Mouse (Mus musculus) forebrain, postnatal 0 days (tissue): ENCODE measurements around the gene Olfr600. TPM values are rescaled to one million over a fixed set of nuclear protein-coding genes. Genes with fewer than 3 reads are reported as not detected.
"Not testable (repeated sequence)": the region's sequence is repeated elsewhere in the genome, so short reads cannot be mapped to it uniquely, and the experiment has no call there.

Experiments used
- ATAC-seq: fragments of 200-750 bp; cut with Nextera tagmentation; 2 replicates; pipeline ENCODE4 v1.8.0; 2017; ENCODE audit warnings: mild to moderate bottlenecking, moderate library complexity
- DNase-seq: peaks from one replicate; pipeline ENCODE4 v3.0.0-alpha.2; 2015
- H3K27ac ChIP-seq: fragments of 300-500 bp; sonication (generic); 2 replicates; pipeline ENCODE4 v1.5.1; 2014; ENCODE audit warnings: low read depth, mild to moderate bottlenecking, antibody characterized with exemption, low read length, moderate library complexity, mixed read lengths
- H3K27me3 ChIP-seq: fragments of 300-500 bp; sonication (generic); 2 replicates; pipeline ENCODE4 v1.6.1; 2014; ENCODE audit warnings: mild to moderate bottlenecking, low read length, mixed read lengths; ENCODE audit not compliant: insufficient read depth
- H3K36me3 ChIP-seq: fragments of 300-500 bp; sonication (generic); 2 replicates; pipeline ENCODE4 v1.6.1; 2014; ENCODE audit warnings: mild to moderate bottlenecking, moderate library complexity; ENCODE audit not compliant: insufficient read depth
- H3K4me1 ChIP-seq: fragments of 300-500 bp; sonication (generic); 2 replicates; pipeline ENCODE4 v1.6.1; 2014; ENCODE audit warnings: antibody characterized with exemption; ENCODE audit not compliant: insufficient read depth
- H3K4me2 ChIP-seq: fragments of 300-500 bp; sonication (generic); 2 replicates; pipeline ENCODE4 v1.6.1; 2014; ENCODE audit warnings: low read depth, mild to moderate bottlenecking, moderate library complexity
- H3K4me3 ChIP-seq: fragments of 300-500 bp; sonication (generic); 2 replicates; pipeline ENCODE4 v1.5.1; 2014; ENCODE audit warnings: low read depth, low read length, mixed read lengths
- H3K9ac ChIP-seq: fragments of 300-500 bp; sonication (generic); 2 replicates; pipeline ENCODE4 v1.6.1; 2014; ENCODE audit warnings: mild to moderate bottlenecking
- H3K9me3 ChIP-seq: fragments of 300-500 bp; sonication (generic); 2 replicates; pipeline ENCODE4 v1.6.1; 2016; ENCODE audit warnings: low read length
- CTCF ChIP-seq: sonication (generic); IDR thresholded peaks from 2 replicates; pipeline ENCODE4 v1.5.1; 2016; ENCODE audit warnings: antibody characterized with exemption, control low read depth, low read depth
- WGBS: fragments of 180-500 bp; shearing (Covaris S2); extraction: QIAGEN DNeasy Blood & Tissue Kit; methylation state at CpG from one replicate; pipeline ENCODE4 v1.1.7; 2014; 5-methylcytosine and 5-hydroxymethylcytosine counted together
- polyA plus RNA-seq: library from polyadenylated mRNA; unstranded; fragments of >200 nt; fragmentation: Nextera tagmentation; extraction: Ambion mirVana; gene quantifications from 2 replicates; pipeline ENCODE4 v1.2.1, GENCODE M21; 2015
- total RNA-seq: library from RNA; depleted of rRNA; stranded (reverse); fragments of >200 nt; gene quantifications from 2 replicates; pipeline ENCODE4 v1.2.3, GENCODE M21; 2014; rRNA removed

Gene Olfr600
- total RNA-seq (not detected in 2 replicates), polyA plus RNA-seq (not detected in 2 replicates)

GRCm38 (mm10) chr7:103349569-103349968 lies at the start of gene Olfr600:
Olfr600 (minus strand) TSS chr7:103349669.
- ATAC-seq = no peak
- H3K27ac ChIP-seq = no peak within 1 kb of the TSS

GRCm38 (mm10) chr7:103398981-103399380 lies 49.5 kb upstream of the Olfr600 start:
- Histone ChIP-seq H3K4me3 (no peak overlapping the region), H3K27me3 (no peaks in the 10 kb centered on the region), H3K9me3 (no peaks in the 10 kb centered on the region), H3K4me1 (no peaks in the 10 kb centered on the region), H3K36me3 (no peaks in the 10 kb centered on the region), H3K9ac (no peak overlapping the region), H3K27ac (no peak overlapping the region), H3K4me2 (no peak overlapping the region)
- 0% methylated on average over 1 of the region's 1 CpGs for WGBS
- ATAC-seq = no peak
- no peak for DNase-seq
- TF ChIP-seq CTCF = no peak

More at GRCm38 (mm10) chr7:103349569-103349968, at the start of gene Olfr600:
- no peak within 1 kb of the TSS for H3K4me2 ChIP-seq
- no peak for TF ChIP-seq CTCF
- H3K9me3 ChIP-seq = no peaks in the 10 kb centered on the region
- no peak within 1 kb of the TSS for H3K9ac ChIP-seq
- no peaks in the 10 kb centered on the region for H3K36me3 ChIP-seq
- H3K4me3 ChIP-seq = no peak within 1 kb of the TSS
- H3K4me1 ChIP-seq = no peaks in the 10 kb centered on the region
- no peak for DNase-seq
- H3K27me3 ChIP-seq = no peaks in the 10 kb centered on the region

DNA sequence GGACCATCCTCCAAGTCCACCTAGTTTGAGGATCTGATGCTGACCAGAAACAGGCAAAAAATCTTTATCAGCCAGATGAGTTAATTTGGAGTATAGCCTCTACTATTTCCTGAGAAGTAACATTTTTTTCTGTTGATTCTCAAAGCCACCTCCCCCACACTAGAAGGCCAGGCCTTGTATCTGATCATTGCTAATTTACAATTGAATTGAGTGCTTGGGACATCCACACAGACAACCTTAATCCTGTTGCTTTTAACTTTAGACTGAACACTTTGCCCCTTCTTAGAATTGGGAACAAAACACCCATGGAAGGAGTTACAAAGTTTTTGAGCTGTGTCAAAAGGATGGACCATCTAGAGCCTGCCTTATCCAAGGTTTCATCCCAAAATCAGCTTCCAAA lies 48.3 kb upstream of the Olfr600 start:
- no peaks in the 10 kb centered on the region for H3K36me3 ChIP-seq
- no peak overlapping the region for H3K4me3 ChIP-seq
- no peak for DNase-seq
- TF ChIP-seq CTCF = no peak
- H3K27ac ChIP-seq = no peak overlapping the region
- no peaks in the 10 kb centered on the region for H3K27me3 ChIP-seq
- no peaks in the 10 kb centered on the region for H3K4me1 ChIP-seq
- H3K9ac ChIP-seq = no peak overlapping the region
- H3K9me3 ChIP-seq = no peaks in the 10 kb centered on the region
- H3K4me2 ChIP-seq = no peak overlapping the region
- no peak for ATAC-seq

DNA sequence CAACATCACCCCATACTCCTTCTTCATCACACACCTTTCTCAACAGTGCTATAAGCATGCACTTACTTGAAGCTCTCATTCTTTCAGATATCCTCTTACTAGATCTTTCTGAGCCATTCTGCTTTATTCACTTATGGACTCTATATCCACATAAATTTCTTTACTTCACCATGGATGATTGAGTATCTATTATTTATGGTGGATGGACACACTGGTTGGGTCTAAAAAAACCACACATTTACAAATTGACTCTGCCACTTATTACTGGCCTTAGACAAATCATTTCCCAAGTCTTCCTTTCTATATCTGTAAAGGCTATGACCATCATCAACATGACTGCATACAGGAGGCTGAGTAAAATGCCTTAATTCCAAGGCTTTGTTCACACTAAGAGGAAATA lies 36.6 kb upstream of the Olfr600 start, which contains the start of gene Olfr603:
Gene Olfr603, minus strand, starts transcription at position 101 of the 400 bp plus-strand sequence.
- H3K9ac ChIP-seq = no peak within 1 kb of the TSS
- no peak within 1 kb of the TSS for H3K27ac ChIP-seq
- H3K4me2 ChIP-seq = no peak within 1 kb of the TSS
- TF ChIP-seq CTCF = no peak
- no peaks in the 10 kb centered on the region for H3K9me3 ChIP-seq
- DNase-seq = no peak
- H3K27me3 ChIP-seq = no peaks in the 10 kb centered on the region
- no peak within 1 kb of the TSS for H3K4me3 ChIP-seq
- no peak for ATAC-seq
- H3K4me1 ChIP-seq = no peaks in the 10 kb centered on the region
- no peaks in the 10 kb centered on the region for H3K36me3 ChIP-seq

GRCm38 (mm10) chr7:103362555-103362954 lies 13.1 kb upstream of the Olfr600 start, which contains the start of gene Olfr601:
Olfr601 (minus strand) TSS chr7:103362655.
- Histone ChIP-seq H3K4me1 (no peaks in the 10 kb centered on the region), H3K9ac (no peak within 1 kb of the TSS), H3K4me3 (no peak within 1 kb of the TSS), H3K36me3 (no peaks in the 10 kb centered on the region), H3K27ac (no peak within 1 kb of the TSS), H3K4me2 (no peak within 1 kb of the TSS), H3K27me3 (no peaks in the 10 kb centered on the region), H3K9me3 (no peaks in the 10 kb centered on the region)
- whole genome bisulfite sequencing = 96% methylated on average over 1 of the region's 1 CpGs
- no peak for ATAC-seq
- TF ChIP-seq CTCF = no peak
- DNase-seq = no peak

DNA sequence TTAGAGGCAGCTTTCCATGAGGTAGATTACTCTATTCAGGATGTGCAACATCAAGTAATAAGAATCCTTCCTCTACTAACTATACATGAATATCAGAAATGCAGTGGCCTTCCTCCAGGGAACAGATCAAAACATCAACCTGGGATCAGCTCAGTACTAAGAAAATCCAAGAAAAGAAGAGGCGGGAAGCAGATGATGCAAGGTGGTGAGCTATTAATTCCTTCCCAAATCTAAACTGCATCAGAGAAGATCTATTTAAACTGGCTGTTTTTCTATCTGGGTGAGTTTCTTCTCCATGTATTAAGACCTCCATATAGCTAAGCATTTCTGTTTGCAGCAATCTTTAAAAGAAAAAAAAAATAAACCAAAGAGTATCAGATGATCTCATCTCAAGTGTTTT lies 13.9 kb downstream of the Olfr600 start, which contains the start of gene Olfr599:
Gene Olfr599, plus strand, starts transcription at position 301 of the 400 bp plus-strand sequence.
- Histone ChIP-seq H3K4me3 (no peak within 1 kb of the TSS), H3K9ac (no peak within 1 kb of the TSS), H3K4me2 (no peak within 1 kb of the TSS), H3K4me1 (no peaks in the 10 kb centered on the region), H3K36me3 (no peaks in the 10 kb centered on the region), H3K9me3 (no peaks in the 10 kb centered on the region), H3K27ac (no peak within 1 kb of the TSS), H3K27me3 (no peaks in the 10 kb centered on the region)
- ATAC-seq (no peak), DNase-seq (no peak)
- 97% methylated on average over 1 of the region's 1 CpGs for WGBS
- no peak for TF ChIP-seq CTCF

DNA sequence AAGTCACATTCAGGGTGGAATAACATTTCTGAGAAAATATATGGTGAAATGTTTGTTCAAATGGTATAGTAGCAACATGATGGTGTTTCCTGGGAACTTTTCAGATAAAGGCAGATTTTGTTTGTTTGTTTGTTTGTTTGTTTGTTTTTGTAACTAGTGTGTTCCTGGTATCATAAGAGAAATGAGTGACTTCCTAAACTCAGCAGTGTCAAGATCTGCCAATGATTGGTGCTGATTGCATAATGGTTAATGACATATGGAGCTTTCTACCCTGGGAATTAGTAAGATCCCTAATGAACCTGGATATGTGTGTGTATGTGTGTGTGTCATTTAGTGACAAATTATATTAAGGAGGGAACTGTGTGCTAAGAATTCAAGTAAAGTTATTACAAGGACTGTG lies 26.2 kb downstream of the Olfr600 start, which contains the start of gene Olfr598:
Gene Olfr598, plus strand, starts transcription at position 301 of the 400 bp plus-strand sequence.
- TF ChIP-seq CTCF = no peak
- ATAC-seq (no peak), DNase-seq (no peak)
- Histone ChIP-seq H3K27ac (no peak within 1 kb of the TSS), H3K9me3 (no peaks in the 10 kb centered on the region), H3K9ac (no peak within 1 kb of the TSS), H3K4me2 (no peak within 1 kb of the TSS), H3K27me3 (no peaks in the 10 kb centered on the region), H3K4me1 (no peaks in the 10 kb centered on the region), H3K4me3 (no peak within 1 kb of the TSS), H3K36me3 (no peaks in the 10 kb centered on the region)

DNA sequence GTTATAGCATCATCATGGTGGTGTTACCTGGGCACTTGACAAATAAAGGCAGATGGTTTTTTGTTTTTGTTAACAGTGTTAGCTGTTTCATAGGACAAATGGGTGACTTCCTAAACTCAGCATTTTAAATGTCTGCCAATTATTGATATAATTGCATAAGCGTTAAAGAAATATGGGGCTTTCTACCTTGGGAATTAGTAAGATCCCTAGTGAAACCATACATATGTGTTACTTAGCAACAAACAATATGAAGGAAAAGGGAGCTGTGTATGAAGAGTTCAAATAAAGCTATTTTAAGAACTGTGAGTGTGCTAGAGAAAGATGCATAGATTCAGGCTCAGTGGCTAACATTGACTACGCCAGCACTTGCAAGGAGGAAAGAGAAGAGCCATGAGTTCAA lies 33.5 kb downstream of the Olfr600 start, which contains the start of gene Olfr597:
Gene Olfr597, plus strand, starts transcription at position 301 of the 400 bp plus-strand sequence.
- H3K4me3 ChIP-seq, H3K27ac ChIP-seq, H3K36me3 ChIP-seq, H3K27me3 ChIP-seq, ATAC-seq, H3K4me1 ChIP-seq, H3K9ac ChIP-seq, DNase-seq, H3K9me3 ChIP-seq, H3K4me2 ChIP-seq: not testable (repeated sequence)
- 83% methylated on average over 2 of the region's 2 CpGs for WGBS

DNA sequence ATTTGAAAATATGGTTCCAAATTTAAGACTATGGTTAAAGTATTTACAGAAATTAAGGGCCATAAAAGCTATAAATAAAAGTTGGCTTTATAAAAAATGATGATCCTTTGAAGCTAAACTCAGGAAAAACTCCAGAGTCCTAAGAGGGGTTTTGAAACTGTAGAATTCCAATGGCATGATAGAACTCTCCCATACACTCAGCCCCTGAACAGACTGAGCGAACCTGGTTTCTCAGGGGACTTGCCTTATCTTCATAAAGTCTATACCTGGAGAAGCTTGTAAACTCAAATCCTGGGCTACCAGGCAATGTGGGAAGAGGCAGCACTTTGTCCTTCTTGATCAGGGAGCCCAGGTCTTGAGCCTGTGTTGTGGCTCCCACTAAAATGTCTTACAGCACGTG lies 44.1 kb downstream of the Olfr600 start, which contains the start of gene Olfr596:
Gene Olfr596, plus strand, starts transcription at position 301 of the 400 bp plus-strand sequence.
- H3K27me3 ChIP-seq, H3K36me3 ChIP-seq, H3K4me1 ChIP-seq, H3K27ac ChIP-seq, H3K9me3 ChIP-seq, ATAC-seq, H3K9ac ChIP-seq, H3K4me2 ChIP-seq, H3K4me3 ChIP-seq, DNase-seq: not testable (repeated sequence)
- WGBS = 90% methylated on average over 2 of the region's 2 CpGs
